Mouse (Mus musculus): ENCODE data around the gene Adcyap1.

Adcyap1 gene

DNA sequence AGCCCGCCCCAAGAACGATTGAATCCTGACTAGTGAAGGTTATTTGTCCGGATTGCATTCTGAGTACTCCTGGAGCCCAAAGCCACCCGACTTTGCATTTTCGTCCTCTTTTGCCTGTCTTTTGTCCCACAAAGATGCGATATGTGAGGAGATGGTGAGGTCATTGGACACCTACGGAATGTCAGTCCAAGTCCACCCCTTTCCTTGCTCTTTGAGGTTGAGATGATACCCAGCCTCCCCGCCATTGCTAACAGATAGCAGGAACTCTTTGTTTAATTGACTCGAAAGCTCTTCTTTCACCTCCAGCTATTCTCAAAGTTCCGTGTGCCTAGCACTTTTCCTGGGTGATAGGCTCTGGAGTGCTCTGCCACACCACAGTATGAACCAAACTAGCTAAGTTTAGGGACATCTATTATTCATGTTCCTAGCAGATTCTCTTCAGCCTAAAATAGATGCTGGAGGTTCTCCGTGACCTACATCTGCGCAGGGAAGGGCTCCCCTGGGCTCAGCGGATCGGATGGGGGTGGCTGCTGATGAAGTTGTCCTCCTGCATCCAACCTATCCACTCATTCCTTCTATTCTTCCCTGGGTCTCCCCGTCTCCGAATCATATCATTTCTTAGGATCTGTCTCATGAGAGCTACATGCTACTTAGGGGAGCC, 2.6 kb downstream of the Adcyap1 start:
- TF ChIP-seq POU5F1 (IDR thresholded peaks at IDR 0.05; ENCODE audit: borderline replicate concordance, low read length) (no peak), CTCF (conservative IDR thresholded peaks at IDR 0.05; ENCODE audit: low read length) (no peak), NANOG (IDR thresholded peaks at IDR 0.05; ENCODE audit: borderline replicate concordance, low read length) (no peak)
- H3K4me3 ChIP-seq (replicated peaks; ENCODE audit: low read length): peak overlapping the region; percentile 68
- H3K9me3 ChIP-seq (ENCODE audit: low read length): no peaks in the 10 kb centered on the region
- peaks cover 45% of the 10 kb centered on the region for H3K4me1 ChIP-seq (replicated peaks; ENCODE audit: low read depth, low read length)
- H3K36me3 ChIP-seq (ENCODE audit: insufficient read depth, low read length): no peaks in the 10 kb centered on the region
- H3K27me3 ChIP-seq (ENCODE audit: insufficient read depth, low read length): peaks cover 67% of the 10 kb centered on the region

DNA sequence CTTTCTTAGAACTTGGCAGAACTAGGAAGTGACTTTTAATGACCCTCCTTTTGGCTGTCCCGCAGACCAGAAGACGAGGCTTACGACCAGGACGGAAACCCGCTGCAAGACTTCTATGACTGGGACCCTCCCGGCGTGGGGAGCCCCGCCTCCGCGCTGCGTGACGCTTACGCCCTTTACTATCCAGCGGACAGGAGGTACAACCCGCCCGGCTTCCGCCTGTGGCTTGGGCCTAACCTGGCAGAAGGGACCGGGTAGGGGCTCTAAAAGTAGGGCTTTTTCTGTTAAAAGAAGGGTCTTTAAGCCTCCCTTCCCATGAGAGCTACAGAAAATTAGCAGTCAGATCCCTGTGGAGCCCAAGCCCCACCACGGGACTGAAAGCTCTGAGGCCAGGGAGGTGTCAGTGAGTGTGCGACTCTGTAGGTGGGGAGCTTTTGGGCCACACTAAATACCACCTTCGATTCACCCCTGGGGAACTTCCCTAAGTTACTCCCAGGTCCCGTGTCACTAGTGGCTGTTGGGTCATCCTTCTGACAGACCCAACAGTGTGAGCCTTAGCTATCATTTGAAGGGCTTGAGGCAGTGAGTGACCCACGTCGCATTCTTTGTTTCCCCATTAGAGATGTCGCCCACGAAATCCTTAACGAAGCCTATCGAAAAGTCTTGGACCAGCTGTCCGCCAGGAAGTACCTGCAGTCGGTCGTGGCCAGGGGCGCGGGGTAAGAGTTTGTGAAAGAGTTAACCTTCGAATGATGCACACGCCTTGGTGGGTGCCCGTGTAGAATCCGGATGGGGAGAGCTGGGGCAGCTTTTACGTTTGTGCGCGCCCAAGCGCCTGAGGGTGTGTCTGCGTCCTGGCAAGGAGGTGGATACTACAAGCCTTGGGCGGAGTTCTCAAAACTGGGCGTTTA, 3.6 kb downstream of the Adcyap1 start:
- TF ChIP-seq CTCF (conservative IDR thresholded peaks at IDR 0.05; ENCODE audit: low read length) (no peak), NANOG (IDR thresholded peaks at IDR 0.05; ENCODE audit: borderline replicate concordance, low read length) (no peak), POU5F1 (IDR thresholded peaks at IDR 0.05; ENCODE audit: borderline replicate concordance, low read length) (no peak)
- Histone ChIP-seq H3K9me3 (ENCODE audit: low read length) (no peaks in the 10 kb centered on the region), H3K27me3 (ENCODE audit: insufficient read depth, low read length) (peaks cover 67% of the 10 kb centered on the region), H3K4me3 (replicated peaks; ENCODE audit: low read length) (peak overlapping the region; percentile 68), H3K4me1 (replicated peaks; ENCODE audit: low read depth, low read length) (peaks cover 45% of the 10 kb centered on the region), H3K36me3 (ENCODE audit: insufficient read depth, low read length) (no peaks in the 10 kb centered on the region)

- Histone ChIP-seq H3K4me1 (replicated peaks; ENCODE audit: low read depth, low read length) (peaks cover 45% of the 10 kb centered on the region), H3K4me3 (replicated peaks; ENCODE audit: low read length) (peak overlapping the region; percentile 68), H3K9me3 (ENCODE audit: low read length) (no peaks in the 10 kb centered on the region), H3K36me3 (ENCODE audit: insufficient read depth, low read length) (no peaks in the 10 kb centered on the region), H3K27me3 (ENCODE audit: insufficient read depth, low read length) (peaks cover 60% of the 10 kb centered on the region)
- no peak for TF ChIP-seq CTCF (conservative IDR thresholded peaks at IDR 0.05; ENCODE audit: low read length)
- no peak for TF ChIP-seq POU5F1 (IDR thresholded peaks at IDR 0.05; ENCODE audit: borderline replicate concordance, low read length)
- no peak for TF ChIP-seq NANOG (IDR thresholded peaks at IDR 0.05; ENCODE audit: borderline replicate concordance, low read length)
Observed at GRCm38 (mm10) chr17:93203076-93204031, 4.5 kb downstream of the Adcyap1 start.

DNA sequence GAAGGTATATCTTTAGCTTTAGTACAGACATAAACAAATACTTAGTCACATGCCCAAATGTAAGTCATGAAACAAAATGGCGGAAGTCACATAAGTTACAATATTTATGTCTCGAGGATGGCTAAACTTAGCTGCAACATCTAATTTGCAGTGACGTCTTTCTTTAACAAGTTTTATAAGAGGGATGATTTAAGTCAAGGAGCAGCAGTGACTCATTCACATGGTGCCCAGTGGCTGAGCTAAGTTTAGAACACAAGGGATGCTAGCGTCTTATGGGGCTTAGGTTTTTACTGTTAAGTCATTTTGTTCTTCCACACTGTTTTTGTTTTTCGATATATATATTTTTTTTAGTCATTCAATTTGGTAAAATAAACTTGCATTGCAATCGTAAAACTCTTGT, 19.0 kb downstream of the Adcyap1 start:
- no peaks in the 10 kb centered on the region for H3K36me3 ChIP-seq (ENCODE audit: insufficient read depth, low read length)
- TF ChIP-seq POU5F1 (IDR thresholded peaks at IDR 0.05; ENCODE audit: borderline replicate concordance, low read length): no peak
- no peak for TF ChIP-seq NANOG (IDR thresholded peaks at IDR 0.05; ENCODE audit: borderline replicate concordance, low read length)
- no peak for TF ChIP-seq CTCF (conservative IDR thresholded peaks at IDR 0.05; ENCODE audit: low read length)
- no peaks in the 10 kb centered on the region for H3K27me3 ChIP-seq (ENCODE audit: insufficient read depth, low read length)
- H3K4me1 ChIP-seq (replicated peaks; ENCODE audit: low read depth, low read length): no peaks in the 10 kb centered on the region
- H3K4me3 ChIP-seq (replicated peaks; ENCODE audit: low read length): no peak overlapping the region
- no peaks in the 10 kb centered on the region for H3K9me3 ChIP-seq (ENCODE audit: low read length)

DNA sequence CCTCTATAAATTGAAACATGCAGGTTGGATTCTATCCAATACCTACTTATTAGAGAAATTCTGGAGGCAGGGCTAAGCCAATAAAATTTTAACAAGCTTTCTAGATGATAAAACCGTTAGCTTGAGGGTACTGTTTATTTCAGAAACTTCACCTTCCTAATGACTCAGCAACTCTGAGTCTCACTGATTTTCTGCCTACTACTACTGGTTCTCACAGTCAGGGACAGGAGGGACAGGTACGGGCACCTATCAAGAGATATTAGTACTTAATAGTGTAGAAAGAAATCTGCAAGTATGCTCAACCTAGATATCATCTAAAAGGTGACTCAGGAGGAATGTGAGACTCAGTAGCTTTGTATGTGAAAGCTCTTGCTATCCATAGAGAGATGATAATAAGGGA, 19.8 kb downstream of the Adcyap1 start:
- Histone ChIP-seq H3K9me3 (ENCODE audit: low read length) (no peaks in the 10 kb centered on the region), H3K4me3 (replicated peaks; ENCODE audit: low read length) (no peak overlapping the region), H3K4me1 (replicated peaks; ENCODE audit: low read depth, low read length) (no peaks in the 10 kb centered on the region), H3K27me3 (ENCODE audit: insufficient read depth, low read length) (no peaks in the 10 kb centered on the region), H3K36me3 (ENCODE audit: insufficient read depth, low read length) (no peaks in the 10 kb centered on the region)
- TF ChIP-seq POU5F1 (IDR thresholded peaks at IDR 0.05; ENCODE audit: borderline replicate concordance, low read length) (no peak), NANOG (IDR thresholded peaks at IDR 0.05; ENCODE audit: borderline replicate concordance, low read length) (no peak), CTCF (conservative IDR thresholded peaks at IDR 0.05; ENCODE audit: low read length) (no peak)

- Histone ChIP-seq H3K9me3 (ENCODE audit: low read length) (no peaks in the 10 kb centered on the region), H3K4me1 (replicated peaks; ENCODE audit: low read depth, low read length) (no peaks in the 10 kb centered on the region), H3K27me3 (ENCODE audit: insufficient read depth, low read length) (no peaks in the 10 kb centered on the region), H3K4me3 (replicated peaks; ENCODE audit: low read length) (no peak overlapping the region), H3K36me3 (ENCODE audit: insufficient read depth, low read length) (no peaks in the 10 kb centered on the region)
- TF ChIP-seq POU5F1 (IDR thresholded peaks at IDR 0.05; ENCODE audit: borderline replicate concordance, low read length): no peak
- no peak for TF ChIP-seq NANOG (IDR thresholded peaks at IDR 0.05; ENCODE audit: borderline replicate concordance, low read length)
- no peak for TF ChIP-seq CTCF (conservative IDR thresholded peaks at IDR 0.05; ENCODE audit: low read length)
Observed at GRCm38 (mm10) chr17:93237355-93237754, 38.5 kb downstream of the Adcyap1 start.

Data from E14TG2a.4 (cell line).